Comparison of ENCODE assay signal across 7 mouse cellular contexts in the genomic region with DNA sequence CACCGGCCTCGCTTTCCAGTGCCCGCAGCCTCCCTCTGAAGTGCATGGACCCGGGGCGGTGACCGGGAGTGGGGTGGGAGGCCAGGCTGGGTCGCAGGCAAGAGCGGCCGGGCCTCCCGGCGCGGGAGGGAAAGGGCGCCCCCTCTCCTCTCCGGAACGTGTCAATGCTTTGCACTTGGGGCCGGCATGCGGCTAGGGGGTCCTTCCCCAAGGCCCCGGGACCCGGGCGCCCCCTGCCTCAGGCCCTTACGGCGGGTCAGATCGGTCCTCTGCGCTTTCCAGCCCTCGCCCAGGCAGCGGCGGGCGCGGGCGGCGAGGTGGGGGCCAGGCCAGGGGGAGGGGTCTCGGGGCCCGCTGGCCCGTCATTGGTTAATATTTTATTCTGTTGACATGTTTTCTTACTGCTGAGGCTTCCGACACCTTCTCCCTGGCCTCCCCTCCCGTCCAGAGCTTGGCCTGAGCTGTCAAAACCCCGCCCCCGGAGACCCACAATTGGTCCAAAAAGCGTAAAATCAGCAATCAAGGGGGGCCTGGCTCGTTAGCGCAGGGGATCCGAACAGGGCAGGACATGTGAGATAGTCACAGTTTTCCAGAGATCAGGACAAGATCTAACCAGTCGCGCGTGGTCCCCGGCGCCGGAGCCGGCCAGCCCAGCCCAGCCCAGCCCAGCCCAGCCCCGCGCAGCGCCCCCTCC. TPM values are rescaled to one million over a fixed set of nuclear protein-coding genes. Genes with fewer than 3 reads are reported as not detected.
A peak's percentile ranks its signal among the peaks of the same experiment; 100 is the strongest.
DNase-seq lines count a peak whose midpoint lies in the region; ATAC-seq lines count a peak whose summit lies in the region.

A gene (plus strand): TSS at position 321 of the 694 bp plus-strand sequence.

- DNase-seq in adrenal gland, postnatal 14 days, result peak; percentile 89
- DNase-seq in heart, postnatal 14 days, result peak; percentile 83
- peak; percentile 86 for DNase-seq in limb, embryonic 10.5 days (ENCODE audit: low spot score)
- DNase-seq in midbrain, embryonic 14.5 days, result peak; percentile 50
- DNase-seq in urinary bladder, postnatal 4 days (ENCODE audit: low spot score in 2 of 2), result peak; percentile 84 to 93
- no peak for DNase-seq in layer of hippocampus, adult 18-20 months (ENCODE audit: low spot score in 2 of 2)

- peaks cover 98% of the 10 kb centered on the region for H3K27me3 ChIP-seq in forebrain, embryonic 12.5 days
- peaks cover 97% of the 10 kb centered on the region for H3K27me3 ChIP-seq in limb, embryonic 10.5 days (ENCODE audit: low read depth, poor library complexity, severe bottlenecking)
- peaks cover 82% of the 10 kb centered on the region for H3K27me3 ChIP-seq in midbrain, embryonic 14.5 days (ENCODE audit: control insufficient read depth, insufficient read depth, low read length)

- WGBS in forebrain, embryonic 12.5 days, result under 1% methylated on average over 46 of the region's 52 CpGs
- under 1% methylated on average over 50 of the region's 52 CpGs for WGBS in limb, embryonic 10.5 days
- WGBS in midbrain, embryonic 14.5 days, result 0% methylated on average over 51 of the region's 52 CpGs

- ATAC-seq in forebrain, embryonic 12.5 days (ENCODE audit: low FRiP score), result no peak
- ATAC-seq in midbrain, embryonic 14.5 days (ENCODE audit: low FRiP score, low TSS enrichment), result peak; percentile 24; the same call in 1 of the 2 replicates

- H3K4me3 ChIP-seq in forebrain, embryonic 12.5 days (replicated peaks), result peak within 1 kb of the TSS; percentile 44
- peak within 1 kb of the TSS; percentile 70 for H3K4me3 ChIP-seq in limb, embryonic 10.5 days
- H3K4me3 ChIP-seq in midbrain, embryonic 14.5 days (replicated peaks; ENCODE audit: low read depth, low read length), result peak within 1 kb of the TSS; percentile 26

- peaks cover 47% of the 10 kb centered on the region for H3K4me1 ChIP-seq in forebrain, embryonic 12.5 days
- peaks cover 85% of the 10 kb centered on the region for H3K4me1 ChIP-seq in limb, embryonic 10.5 days
- H3K4me1 ChIP-seq in midbrain, embryonic 14.5 days (ENCODE audit: control insufficient read depth, insufficient read depth, low read length), result peaks cover 20% of the 10 kb centered on the region; the same call in 1 of the 2 replicates

- no peaks in the 10 kb centered on the region for H3K9me3 ChIP-seq in forebrain, embryonic 12.5 days
- no peaks in the 10 kb centered on the region for H3K9me3 ChIP-seq in limb, embryonic 10.5 days (replicated peaks)
- no peaks in the 10 kb centered on the region for H3K9me3 ChIP-seq in midbrain, embryonic 14.5 days (ENCODE audit: control insufficient read depth, low read length)

- intact Hi-C loops in heart, postnatal 14 days (cut with DNase I), result no loop called here

- peak within 1 kb of the TSS; percentile 68 for H3K4me2 ChIP-seq in forebrain, embryonic 12.5 days
- peak within 1 kb of the TSS; percentile 60 for H3K4me2 ChIP-seq in midbrain, embryonic 14.5 days (ENCODE audit: low read length)

- H3K36me3 ChIP-seq in forebrain, embryonic 12.5 days (replicated peaks), result no peaks in the 10 kb centered on the region
- H3K36me3 ChIP-seq in limb, embryonic 10.5 days, result peaks cover 11% of the 10 kb centered on the region
- no peaks in the 10 kb centered on the region for H3K36me3 ChIP-seq in midbrain, embryonic 14.5 days (ENCODE audit: control insufficient read depth, insufficient read depth, low read length)

- H3K27ac ChIP-seq in forebrain, embryonic 12.5 days, result no peak within 1 kb of the TSS
- H3K27ac ChIP-seq in limb, embryonic 10.5 days, result peak within 1 kb of the TSS; percentile 90
- H3K27ac ChIP-seq in midbrain, embryonic 14.5 days (replicated peaks; ENCODE audit: low read depth, low read length), result no peak within 1 kb of the TSS

- peak within 1 kb of the TSS; percentile 50 for H3K9ac ChIP-seq in forebrain, embryonic 12.5 days
- H3K9ac ChIP-seq in midbrain, embryonic 14.5 days (replicated peaks; ENCODE audit: low read length), result 0 out of 2 replicates have a peak within 1 kb of the TSS, but pooled peaks have one; percentile 20

RNA-seq across cellular contexts. Expression of the gene that starts here (rescaled TPM):
- 26.3 and 28.3 TPM in 2 replicates for total RNA-seq in adrenal gland, postnatal 14 days (2021)
- polyA plus RNA-seq in forebrain, embryonic 12.5 days (2016; fragmentation: Nextera tagmentation; extraction: Ambion mirVana), result 0.81 and 1.0 TPM in 2 replicates
- 10 to 100 TPM; 11.8 to 14.5 TPM for total RNA-seq in heart, postnatal 14 days (2021)
- polyA plus RNA-seq in limb, embryonic 10.5 days (2016; fragmentation: Nextera tagmentation; extraction: Ambion mirVana), result 4.0 and 5.3 TPM in 2 replicates
- polyA plus RNA-seq in midbrain, embryonic 14.5 days (2014; fragmentation: Nextera tagmentation; extraction: Ambion mirVana), result 0.69 and 0.83 TPM in 2 replicates
- 1 to 10 TPM; 1.2 to 1.3 TPM for total RNA-seq in layer of hippocampus, adult 18-20 months (2021)

Comparison
In these comparisons a context has a peak if more than half of its experiments do, and no peak if none do; other contexts are left out.
1. RNA of the gene that starts here (total RNA-seq): 26.3 to 28.3 TPM in adrenal gland, postnatal 14 days and 11.8 to 14.5 TPM in heart, postnatal 14 days; 1.2 to 1.3 TPM in layer of hippocampus, adult 18-20 months; every median in the first group is over 4 times any median in the second.
2. Peak in DNase-seq, ATAC-seq, H3K4me3 ChIP-seq, H3K9ac ChIP-seq and H3K4me2 ChIP-seq in midbrain, embryonic 14.5 days; RNA of the gene not detected or under 1 TPM.
3. DNase-seq: peak in adrenal gland, postnatal 14 days (single experiment), heart, postnatal 14 days (2 of 2), limb, embryonic 10.5 days (single experiment) and urinary bladder, postnatal 4 days (2 of 2); none in layer of hippocampus, adult 18-20 months (0 of 2).
4. Peak in every context shown above with its lines, with median percentiles within 50 percentile points of each other: H3K4me3 ChIP-seq.